8 mouse cellular contexts compared by ENCODE assay signal in the genomic region with DNA sequence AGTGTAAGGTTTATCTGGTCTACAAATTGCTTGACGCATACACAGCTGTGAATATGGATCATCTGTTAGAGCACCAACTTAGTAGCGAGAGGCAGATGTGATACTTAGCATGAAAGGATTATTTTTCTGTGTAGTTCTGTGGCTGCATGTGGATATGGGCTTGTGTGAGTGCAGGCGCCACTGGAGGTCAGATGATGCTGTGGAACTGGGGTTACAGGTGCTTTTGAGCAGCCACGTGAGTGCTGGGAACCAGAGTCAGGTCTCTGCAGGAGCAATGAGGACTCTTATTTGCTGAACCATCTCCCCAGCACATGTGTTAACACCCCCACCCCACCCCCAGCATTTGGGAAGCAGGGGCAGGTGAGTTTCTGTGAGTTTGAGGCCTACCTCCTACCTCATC. TPM values are rescaled to one million over a fixed set of nuclear protein-coding genes. Genes with fewer than 3 reads are reported as not detected.
DNase-seq lines count a peak whose midpoint lies in the region; ATAC-seq and TF ChIP-seq lines count a peak whose summit lies in the region.

No protein-coding gene starts in this region.

- H3K4me2 ChIP-seq in heart, embryonic 15.5 days = peak overlapping the region; percentile 85
- peak overlapping the region; percentile 73 for H3K4me2 ChIP-seq in hindbrain, embryonic 13.5 days
- peak overlapping the region; percentile 74 for H3K4me2 ChIP-seq in midbrain, embryonic 13.5 days (replicated peaks)

- no peak for TF ChIP-seq CTCF in G1E (IDR thresholded peaks at IDR 0.05; ENCODE audit: low read depth, low read length)

- DNase-seq in heart, postnatal 4 days = no peak
- no peak for DNase-seq in G1E (ENCODE audit: low spot score)
- no peak for DNase-seq in ovary, postnatal 10 days (ENCODE audit: low spot score)
- no peak for DNase-seq in cerebellum, postnatal 36 days
- DNase-seq in right cerebral cortex, adult 18-20 months = no peak

- no peak for ATAC-seq in heart, embryonic 15.5 days (replicated peaks; ENCODE audit: insufficient number of reproducible peaks, insufficient read depth, low FRiP score, low read depth)
- ATAC-seq in G1E (ENCODE audit: extremely low read depth, insufficient number of reproducible peaks, low FRiP score, poor library complexity, severe bottlenecking) = no peak
- ATAC-seq in hindbrain, embryonic 13.5 days (ENCODE audit: low FRiP score) = no peak
- no peak for ATAC-seq in midbrain, embryonic 13.5 days

- peaks cover 13% of the 10 kb centered on the region for H3K4me1 ChIP-seq in heart, embryonic 15.5 days (replicated peaks)
- H3K4me1 ChIP-seq in G1E (ENCODE audit: insufficient read depth, low read depth, low read length) = peaks cover 48% of the 10 kb centered on the region
- H3K4me1 ChIP-seq in hindbrain, embryonic 13.5 days (replicated peaks) = peaks cover 18% of the 10 kb centered on the region
- H3K4me1 ChIP-seq in midbrain, embryonic 13.5 days (replicated peaks) = peaks cover 16% of the 10 kb centered on the region

- 47% methylated on average over 4 of the region's 4 CpGs for WGBS in heart, embryonic 15.5 days
- 55% methylated on average over 4 of the region's 4 CpGs for WGBS in hindbrain, embryonic 13.5 days
- WGBS in midbrain, embryonic 13.5 days = 61% methylated on average over 4 of the region's 4 CpGs

- peaks cover 24% of the 10 kb centered on the region for H3K36me3 ChIP-seq in heart, embryonic 15.5 days
- H3K36me3 ChIP-seq in G1E (replicated peaks) = peaks cover 45% of the 10 kb centered on the region
- peaks cover 23% of the 10 kb centered on the region for H3K36me3 ChIP-seq in hindbrain, embryonic 13.5 days
- peaks cover 24% of the 10 kb centered on the region for H3K36me3 ChIP-seq in midbrain, embryonic 13.5 days

- no peaks in the 10 kb centered on the region for H3K9me3 ChIP-seq in heart, embryonic 15.5 days (replicated peaks)
- H3K9me3 ChIP-seq in G1E (replicated peaks) = no peaks in the 10 kb centered on the region
- H3K9me3 ChIP-seq in hindbrain, embryonic 13.5 days = no peaks in the 10 kb centered on the region
- H3K9me3 ChIP-seq in midbrain, embryonic 13.5 days = no peaks in the 10 kb centered on the region

- no peaks in the 10 kb centered on the region for H3K27me3 ChIP-seq in heart, embryonic 15.5 days
- no peaks in the 10 kb centered on the region for H3K27me3 ChIP-seq in G1E (ENCODE audit: insufficient read depth, low read length)
- no peaks in the 10 kb centered on the region for H3K27me3 ChIP-seq in hindbrain, embryonic 13.5 days
- H3K27me3 ChIP-seq in midbrain, embryonic 13.5 days = no peaks in the 10 kb centered on the region

- H3K4me3 ChIP-seq in heart, embryonic 15.5 days = peak overlapping the region; percentile 96
- H3K4me3 ChIP-seq in G1E (ENCODE audit: low read depth, low read length) = peak overlapping the region; percentile 92
- H3K4me3 ChIP-seq in hindbrain, embryonic 13.5 days = peak overlapping the region; percentile 85
- H3K4me3 ChIP-seq in midbrain, embryonic 13.5 days (replicated peaks) = peak overlapping the region; percentile 77

- H3K27ac ChIP-seq in heart, embryonic 15.5 days = no peak overlapping the region
- H3K27ac ChIP-seq in hindbrain, embryonic 13.5 days = no peak overlapping the region
- no peak overlapping the region for H3K27ac ChIP-seq in midbrain, embryonic 13.5 days

- peak overlapping the region; percentile 84 for H3K9ac ChIP-seq in heart, embryonic 15.5 days
- peak overlapping the region; percentile 79; the same call in 1 of the 2 replicates for H3K9ac ChIP-seq in hindbrain, embryonic 13.5 days
- H3K9ac ChIP-seq in midbrain, embryonic 13.5 days (replicated peaks) = peak overlapping the region; percentile 73; the same call in 1 of the 2 replicates

RNA-seq across cellular contexts. Expression of gene Adsl, which starts 1.1 kb away (rescaled TPM):
- polyA plus RNA-seq in heart, embryonic 15.5 days (2015; fragmentation: Nextera tagmentation; extraction: Ambion mirVana) = 137 and 152 TPM in 2 replicates
- 10 to 100 TPM; 86.7 to 91.9 TPM for total RNA-seq in heart, postnatal 4 days (2021)
- total RNA-seq in G1E (2014; fragmentation: Nextera tagmentation) = 91.9 and 112 TPM in 2 replicates
- 174 and 221 TPM in 2 replicates for total RNA-seq in G1E (2017)
- 57.9 and 79.0 TPM in 2 replicates for polyA plus RNA-seq in G1E (2012)
- 96.3 and 98.1 TPM in 2 replicates for polyA plus RNA-seq in hindbrain, embryonic 13.5 days (2015; fragmentation: Nextera tagmentation; extraction: Ambion mirVana)
- 101 TPM in 2 replicates for polyA plus RNA-seq in midbrain, embryonic 13.5 days (2015; fragmentation: Nextera tagmentation; extraction: Ambion mirVana)

RNA-seq across cellular contexts. Expression of gene Sgsm3, which starts 28.1 kb away (rescaled TPM):
- polyA plus RNA-seq in heart, embryonic 15.5 days (2015; fragmentation: Nextera tagmentation; extraction: Ambion mirVana) = 15.0 and 20.4 TPM in 2 replicates
- total RNA-seq in heart, postnatal 4 days (2021) = 10 to 100 TPM; 10.3 to 10.8 TPM
- total RNA-seq in G1E (2014; fragmentation: Nextera tagmentation) (17.9 and 18.9 TPM in 2 replicates), G1E (2017) (28.4 and 35.7 TPM in 2 replicates)
- 8.4 and 8.5 TPM in 2 replicates for polyA plus RNA-seq in G1E (2012)
- polyA plus RNA-seq in hindbrain, embryonic 13.5 days (2015; fragmentation: Nextera tagmentation; extraction: Ambion mirVana) = 56.4 and 58.3 TPM in 2 replicates
- polyA plus RNA-seq in midbrain, embryonic 13.5 days (2015; fragmentation: Nextera tagmentation; extraction: Ambion mirVana) = 49.4 and 52.5 TPM in 2 replicates
